Mouse (Mus musculus): ENCODE measurements around the gene Gcsam.

Gcsam gene

DNA sequence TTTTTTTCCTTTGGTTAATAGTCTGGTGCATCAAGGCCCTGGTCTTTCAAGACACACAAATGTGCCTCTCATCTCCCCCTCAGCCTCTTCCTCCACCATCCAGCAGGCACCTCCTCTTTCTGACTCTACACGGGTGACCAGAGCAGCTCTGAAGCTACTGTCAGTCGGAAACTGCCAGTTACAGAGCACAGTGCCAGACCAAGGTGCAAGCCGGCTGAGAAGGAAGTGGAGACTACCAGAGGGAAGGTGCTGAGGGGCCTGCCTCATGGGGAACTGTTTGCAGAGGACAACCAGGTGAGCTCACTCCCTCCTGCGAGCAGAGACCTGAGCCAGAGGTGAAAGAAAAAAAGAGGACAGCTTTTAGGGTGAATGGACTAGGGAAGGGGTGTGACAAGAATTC, at the start of gene Gcsam:
Gene Gcsam, plus strand, starts transcription at position 114 of the 400 bp plus-strand sequence.
- no peak for DNase-seq (ENCODE audit: low read depth, low spot score)

DNA sequence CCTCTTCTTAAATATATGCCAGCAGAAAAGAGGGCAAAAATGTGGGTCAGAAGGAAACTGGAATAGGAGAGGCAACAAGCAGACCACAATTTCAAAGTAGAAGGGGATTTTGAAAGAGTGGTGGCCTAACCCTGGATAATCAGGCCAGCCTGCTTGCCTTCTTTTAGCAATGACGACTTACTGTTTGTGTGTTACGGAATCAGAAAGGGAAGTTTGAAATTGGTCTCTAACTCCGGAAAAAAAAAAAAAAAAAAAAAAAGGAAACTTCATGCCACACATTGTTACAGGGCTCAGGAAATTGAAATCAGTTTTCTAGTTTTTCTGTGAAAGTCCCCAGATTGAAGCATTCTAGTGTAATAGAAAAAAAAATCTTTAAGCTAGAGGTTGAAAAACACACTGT, 48.4 kb upstream of the Gcsam start:
- DNase-seq (ENCODE audit: low read depth, low spot score): no peak

DNA sequence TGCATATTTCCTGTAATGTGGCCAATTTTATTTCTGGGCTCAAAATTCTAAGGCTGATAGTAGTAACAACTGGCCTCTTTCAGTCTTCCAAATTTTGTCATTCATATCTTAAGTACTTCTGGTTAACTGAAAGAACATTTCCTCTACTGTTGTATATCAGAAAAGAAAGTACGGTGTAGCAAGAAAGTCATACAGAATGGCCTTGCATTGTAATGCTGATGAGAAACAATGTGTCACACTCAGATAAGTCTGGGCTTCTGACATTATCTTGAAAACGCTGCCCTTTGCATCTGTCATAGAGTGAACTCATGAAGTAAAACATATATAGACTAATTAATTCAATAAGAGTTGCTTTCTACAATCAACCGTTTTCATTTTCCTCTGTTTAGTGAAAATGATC, 37.9 kb upstream of the Gcsam start:
- DNase-seq (ENCODE audit: low read depth, low spot score): no peak

DNA sequence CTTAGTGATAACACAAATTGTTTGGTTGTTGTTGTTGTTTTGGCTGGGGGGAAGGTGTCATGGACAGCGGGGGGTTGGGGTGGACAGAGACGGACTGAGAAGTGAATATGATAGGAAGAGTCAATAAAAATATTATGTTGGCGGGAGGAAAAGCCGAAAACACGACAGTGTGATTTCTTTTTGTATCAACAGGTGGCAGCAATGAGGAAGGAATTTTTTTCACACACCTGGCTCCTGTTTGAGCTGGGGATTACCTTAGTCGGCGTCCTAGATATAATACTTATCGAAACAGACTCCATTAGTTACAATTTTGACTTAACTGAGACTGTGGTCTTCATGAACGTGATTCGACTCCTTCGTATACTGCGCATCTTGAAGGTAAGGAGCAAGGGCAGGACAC, 30.3 kb upstream of the Gcsam start:
- no peak for DNase-seq (ENCODE audit: low read depth, low spot score)

DNA sequence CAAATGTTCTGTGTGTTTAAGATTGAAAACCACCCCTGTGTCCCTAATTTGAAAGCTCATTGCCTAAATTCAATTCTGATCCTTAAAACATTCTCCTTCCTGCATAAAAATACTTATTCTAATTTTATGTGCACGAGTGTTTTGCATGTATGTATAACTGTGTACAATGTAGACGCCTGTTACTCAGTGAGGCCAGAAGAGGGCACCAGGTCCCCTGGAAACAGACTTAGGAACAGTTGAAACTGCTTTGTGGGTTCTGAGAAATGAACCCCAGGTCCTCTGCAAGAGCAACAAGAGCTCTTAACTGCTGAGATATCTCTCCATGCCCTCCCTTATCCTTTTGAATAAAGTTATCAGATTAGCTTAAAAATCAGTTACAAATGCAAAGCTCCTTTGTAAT, 27.7 kb upstream of the Gcsam start:
- DNase-seq (ENCODE audit: low read depth, low spot score): no peak

DNA sequence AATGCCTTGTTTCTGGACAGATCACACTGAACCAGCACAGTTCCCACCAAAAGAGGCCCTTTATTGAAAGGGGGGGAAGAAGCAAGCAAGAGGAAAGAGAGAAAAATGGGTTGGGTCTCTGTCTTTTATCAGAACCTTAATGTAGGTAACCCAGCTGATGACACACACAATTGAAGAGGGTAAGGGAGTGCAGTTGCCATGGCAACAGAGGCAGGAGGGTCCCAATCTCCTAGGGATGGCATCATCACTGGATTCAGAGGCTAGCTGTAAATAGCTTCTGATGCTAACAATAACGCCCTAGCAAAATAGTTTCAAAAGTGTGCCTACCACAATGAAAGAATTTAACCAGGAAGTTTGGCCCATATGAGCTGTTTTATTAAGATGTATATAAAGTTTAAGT, 16.5 kb upstream of the Gcsam start:
- no peak for DNase-seq (ENCODE audit: low read depth, low spot score)

DNA sequence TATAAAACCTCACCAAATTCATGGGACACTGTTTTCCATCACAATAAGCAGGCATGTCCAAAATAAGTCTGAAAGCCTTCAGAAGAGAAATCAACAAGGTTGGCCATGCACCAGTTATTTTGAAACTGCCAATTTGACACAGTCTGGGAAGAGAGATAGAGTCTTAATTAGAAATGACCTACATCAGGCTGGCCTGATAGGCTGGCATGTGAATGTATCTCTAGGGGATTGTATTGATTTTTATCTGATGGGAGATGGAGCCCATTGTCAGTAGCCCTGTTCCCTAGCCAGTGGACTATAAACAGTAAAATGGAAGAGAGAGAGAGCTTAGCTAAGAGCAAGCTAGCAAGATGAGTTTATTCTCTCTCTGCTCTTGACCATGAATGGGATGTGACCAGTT, 14.7 kb upstream of the Gcsam start:
- no peak for DNase-seq (ENCODE audit: low read depth, low spot score)

DNA sequence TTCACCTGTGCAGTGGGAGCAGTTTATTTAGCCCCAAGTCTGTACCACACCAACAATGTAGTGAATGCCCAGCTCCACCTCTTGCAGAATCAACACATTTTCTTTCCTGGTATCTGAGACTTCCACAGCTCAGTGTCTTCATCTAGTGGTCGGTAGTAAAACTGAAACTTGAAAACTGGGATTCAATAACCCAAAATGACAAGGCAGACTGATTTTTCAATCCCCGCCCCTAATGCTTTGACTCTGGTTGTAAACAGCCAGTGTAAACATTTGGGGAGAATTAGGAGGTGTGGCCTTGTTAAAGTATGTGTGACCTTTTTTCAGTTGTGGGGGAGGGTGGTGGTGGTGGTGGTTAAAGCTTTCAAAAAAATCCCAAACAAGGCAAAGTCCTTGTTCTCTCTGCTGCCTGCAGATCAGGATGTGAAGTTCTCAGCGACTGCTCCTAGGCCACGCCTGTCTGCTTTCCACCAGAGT, 1.7 kb upstream of the Gcsam start:
- DNase-seq (ENCODE audit: low read depth, low spot score): no peak

DNA sequence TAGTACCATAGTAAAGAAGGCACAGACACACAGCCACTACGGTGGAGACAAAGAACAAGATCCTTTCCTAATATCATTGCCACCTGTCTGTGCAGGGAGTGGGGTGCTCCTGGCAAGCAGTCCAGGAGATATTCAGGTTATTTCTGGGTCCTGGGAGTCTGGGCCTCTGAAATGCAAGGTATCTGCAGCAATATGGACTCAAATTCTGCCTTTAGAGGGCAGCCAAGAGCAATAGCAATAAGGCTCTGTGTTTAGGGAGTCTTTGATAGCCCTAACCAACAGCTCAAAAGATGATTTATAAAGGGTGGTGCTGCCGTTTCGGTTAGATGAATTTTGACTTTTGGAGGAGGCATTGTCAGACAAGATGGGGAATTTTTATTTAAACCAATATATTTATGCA, 880 bp upstream of the Gcsam start:
- no peak for DNase-seq (ENCODE audit: low read depth, low spot score)

DNA sequence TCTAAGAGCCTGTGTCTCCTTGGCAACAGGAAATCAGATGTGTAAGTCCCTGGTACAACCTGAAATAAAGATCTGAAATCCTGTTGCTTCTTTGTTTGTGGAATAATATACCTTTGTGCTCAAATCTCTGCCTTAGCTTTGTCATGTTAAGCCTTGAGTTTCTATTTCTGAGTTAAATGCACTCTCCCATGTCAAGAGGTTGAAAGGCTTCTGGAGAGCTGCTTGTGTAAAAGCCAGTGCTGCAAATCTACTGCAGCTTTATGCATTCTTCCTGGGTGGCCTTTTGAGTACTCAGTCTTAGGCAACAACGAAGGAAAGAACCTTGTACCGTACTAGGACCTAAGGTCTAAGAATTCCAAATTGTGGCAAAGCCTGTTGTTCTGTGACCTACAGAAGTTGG, 3.1 kb downstream of the Gcsam start:
- DNase-seq (ENCODE audit: low read depth, low spot score): no peak

DNA sequence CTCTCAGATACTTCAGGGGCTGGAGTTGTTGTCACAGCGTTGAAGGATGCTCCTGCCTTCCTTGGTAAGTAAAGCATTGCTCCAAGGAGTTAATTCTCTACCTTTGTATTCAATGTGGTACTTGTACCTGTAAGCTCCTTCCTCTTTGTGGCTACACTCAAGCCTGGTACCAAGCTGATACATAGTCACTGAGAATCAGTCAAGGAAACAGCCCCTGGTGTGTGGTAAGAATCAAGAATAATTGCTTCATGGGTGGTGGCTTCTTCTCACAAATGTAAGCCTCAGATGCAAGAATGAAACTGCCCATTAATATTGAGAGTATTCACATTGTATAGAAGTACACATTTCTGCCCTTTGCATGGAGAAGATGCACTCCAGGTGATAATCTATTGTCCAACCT, 5.8 kb downstream of the Gcsam start:
- DNase-seq (ENCODE audit: low read depth, low spot score): no peak

DNA sequence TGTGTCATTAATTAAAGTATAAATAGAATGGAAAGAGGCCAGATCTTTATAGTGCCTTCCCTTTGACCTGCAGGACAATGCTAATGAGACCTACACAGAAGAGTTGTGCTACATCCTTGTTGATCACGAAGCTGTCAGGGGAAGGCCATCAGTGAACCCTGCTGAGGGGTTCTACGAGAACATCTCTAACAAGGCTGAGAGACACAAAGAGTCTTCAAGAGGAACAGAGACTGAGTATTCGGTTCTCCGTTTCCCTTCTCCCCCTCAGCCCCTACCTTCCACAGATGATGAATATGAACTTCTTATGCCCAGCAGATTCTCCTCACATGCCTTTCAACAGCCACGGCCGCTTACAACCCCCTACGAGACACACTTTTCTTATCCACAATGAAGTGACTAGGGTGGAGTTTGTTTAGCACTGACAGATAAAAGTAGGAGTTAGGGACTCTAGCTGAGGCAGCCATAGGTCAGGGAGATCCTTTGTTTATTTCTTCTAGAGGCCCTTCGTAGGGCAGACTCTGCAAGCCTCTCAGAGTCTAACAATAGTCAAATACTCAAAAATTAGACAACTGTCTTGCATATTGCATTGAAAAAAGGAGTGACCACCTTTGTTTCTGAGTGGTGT, 9.7 kb downstream of the Gcsam start:
- DNase-seq (ENCODE audit: low read depth, low spot score): no peak

DNA sequence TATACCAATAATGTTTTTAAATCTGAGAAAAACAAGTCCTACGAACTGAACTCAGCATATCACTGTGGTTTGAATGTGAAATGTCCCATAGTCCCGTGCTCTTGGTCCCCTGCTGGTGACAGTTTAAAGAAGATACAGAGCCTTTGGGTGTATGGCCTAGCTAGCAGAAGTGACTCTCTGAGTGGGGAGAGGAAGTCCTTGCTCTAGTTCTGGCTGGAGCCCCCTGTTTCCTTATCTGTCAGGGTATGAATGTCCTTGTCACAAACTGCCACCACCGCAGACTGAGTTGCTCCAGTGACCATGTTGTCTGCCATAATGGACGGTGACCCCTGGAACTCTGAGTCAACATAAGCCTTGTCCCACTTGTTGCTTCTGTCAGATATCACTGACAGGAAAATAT, 13.1 kb downstream of the Gcsam start:
- no peak for DNase-seq (ENCODE audit: low read depth, low spot score)

DNA sequence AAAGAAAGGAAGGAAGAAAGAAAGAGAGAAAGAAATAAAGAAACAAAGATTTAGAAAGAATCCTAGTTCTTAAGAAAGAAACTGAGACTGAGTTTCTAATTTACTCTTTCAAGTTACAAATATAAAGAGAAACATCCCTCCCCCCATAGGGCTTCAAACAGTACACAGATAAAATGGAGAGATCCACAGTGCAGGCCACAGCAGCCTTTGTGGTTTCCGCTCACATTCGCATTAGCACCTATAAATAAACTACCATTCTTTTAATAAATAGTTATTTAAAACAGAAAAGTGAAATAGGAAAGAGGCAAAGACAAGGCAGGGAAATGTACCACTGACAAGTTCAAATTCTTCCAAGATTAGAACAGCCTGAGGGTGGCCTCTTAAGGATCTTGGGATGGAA, 14.6 kb downstream of the Gcsam start:
- no peak for DNase-seq (ENCODE audit: low read depth, low spot score)

DNA sequence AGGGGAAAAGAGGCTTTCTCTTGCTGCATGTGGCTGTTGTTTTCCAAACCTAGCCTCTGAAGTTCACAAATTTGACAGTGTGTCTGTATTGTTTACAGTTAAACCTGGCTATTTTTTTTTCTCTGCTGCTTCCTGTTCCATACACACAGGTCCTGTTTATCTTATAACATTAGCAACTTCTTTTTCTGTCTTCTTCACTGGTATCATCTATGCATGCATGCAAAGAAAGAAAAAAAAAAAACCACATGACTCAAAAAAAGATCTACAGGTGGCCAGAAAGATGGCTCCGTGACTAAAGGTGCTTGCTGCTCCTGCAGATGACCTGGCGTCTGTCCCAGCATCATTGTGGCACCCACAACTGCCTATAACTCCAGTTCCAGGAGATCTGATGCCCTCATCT, 15.2 kb downstream of the Gcsam start:
- no peak for DNase-seq (ENCODE audit: low read depth, low spot score)

DNA sequence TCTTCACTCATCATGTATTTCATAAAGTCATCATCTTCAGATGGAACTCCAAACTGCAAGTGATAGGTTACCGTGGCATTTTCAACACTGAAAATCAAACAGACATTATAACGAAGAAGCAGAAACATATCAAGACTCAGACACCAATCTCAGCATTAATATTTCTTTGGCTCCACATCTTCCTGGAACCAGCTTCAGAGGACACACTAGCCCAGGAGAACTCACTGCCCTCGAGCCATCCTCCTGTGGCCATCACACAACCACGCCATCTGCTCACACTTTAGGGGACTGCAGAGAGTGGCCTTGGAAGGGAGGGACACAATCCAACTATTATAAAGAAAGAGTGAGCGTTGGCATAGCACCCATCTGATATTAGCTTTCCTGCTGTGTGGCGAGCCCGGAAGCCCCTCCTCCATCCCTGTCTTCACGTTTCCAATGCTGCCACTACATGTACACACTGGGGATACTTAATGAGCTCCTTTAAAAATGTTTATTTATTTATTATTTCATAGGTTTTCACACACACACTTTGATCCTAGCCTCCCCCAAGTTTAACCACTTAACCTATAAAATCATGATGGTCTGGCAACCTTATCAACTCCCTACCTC, 19.4 kb downstream of the Gcsam start:
- no peak for DNase-seq (ENCODE audit: low read depth, low spot score)

DNA sequence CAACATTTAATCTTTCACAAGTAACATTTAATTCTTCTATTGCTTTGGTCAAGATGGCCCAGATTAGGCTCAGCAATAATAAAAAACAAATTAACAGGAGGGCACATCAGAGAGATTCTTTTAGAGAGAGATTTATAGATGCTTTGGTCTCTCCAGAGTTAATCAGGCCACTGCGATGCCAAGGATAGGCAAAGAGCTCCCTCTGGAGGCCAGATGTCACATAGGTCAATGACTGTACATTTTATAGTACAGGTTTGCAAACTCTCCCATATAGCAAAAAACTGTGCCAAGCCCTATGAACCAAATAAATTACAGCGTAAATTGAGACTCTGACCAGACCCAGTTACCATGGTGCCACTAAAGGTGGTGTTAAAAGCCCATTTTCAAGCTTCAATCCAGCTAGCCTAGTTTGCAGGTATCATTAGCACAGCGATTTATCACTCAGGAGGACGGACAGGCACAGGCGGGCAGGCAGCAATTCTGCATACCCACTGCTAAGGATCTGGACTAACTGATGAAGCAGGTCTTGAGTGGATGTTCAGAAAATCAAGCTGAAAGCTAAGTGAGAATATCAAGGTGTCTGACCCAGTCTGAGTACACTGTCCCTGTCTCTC, 20.3 kb downstream of the Gcsam start:
- DNase-seq (ENCODE audit: low read depth, low spot score): peak; percentile 48

DNA sequence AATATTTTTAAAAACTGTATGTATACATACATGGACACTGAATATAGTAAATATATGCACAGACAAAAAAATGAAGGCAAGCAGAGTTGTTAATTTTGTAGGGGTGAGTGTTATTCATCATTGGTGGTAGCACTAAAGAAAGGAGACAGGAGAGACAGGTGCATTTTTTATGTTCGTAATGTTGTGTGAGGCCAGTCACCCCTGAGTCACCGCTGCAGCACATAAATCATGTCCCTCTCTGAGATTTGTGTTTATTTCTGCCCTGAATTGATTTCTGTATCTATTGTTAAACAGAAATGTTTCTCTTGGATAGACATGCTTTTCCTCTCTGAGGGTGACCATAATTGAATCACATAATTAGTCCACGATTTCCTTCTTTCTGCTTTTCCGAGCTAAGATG, 22.2 kb downstream of the Gcsam start:
- DNase-seq (ENCODE audit: low read depth, low spot score): no peak

DNA sequence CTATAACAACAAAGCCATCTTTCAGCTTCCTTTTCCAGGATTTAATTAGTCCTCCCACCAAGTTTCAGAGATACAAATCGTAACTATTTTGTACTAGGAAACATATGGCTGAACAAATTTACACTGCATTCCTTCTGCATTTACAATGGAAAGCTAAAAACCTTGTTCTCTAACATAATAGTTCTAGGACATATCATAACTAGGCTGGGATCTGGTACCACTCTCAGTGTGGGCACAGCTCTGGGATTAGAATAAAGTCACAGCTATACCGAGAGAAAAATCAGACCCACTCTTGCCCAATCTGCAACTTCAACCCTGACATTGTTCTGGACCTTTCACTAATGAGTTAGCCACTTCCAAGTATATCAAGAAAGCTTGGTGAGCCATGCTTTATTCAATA, 25.6 kb downstream of the Gcsam start:
- DNase-seq (ENCODE audit: low read depth, low spot score): no peak

DNA sequence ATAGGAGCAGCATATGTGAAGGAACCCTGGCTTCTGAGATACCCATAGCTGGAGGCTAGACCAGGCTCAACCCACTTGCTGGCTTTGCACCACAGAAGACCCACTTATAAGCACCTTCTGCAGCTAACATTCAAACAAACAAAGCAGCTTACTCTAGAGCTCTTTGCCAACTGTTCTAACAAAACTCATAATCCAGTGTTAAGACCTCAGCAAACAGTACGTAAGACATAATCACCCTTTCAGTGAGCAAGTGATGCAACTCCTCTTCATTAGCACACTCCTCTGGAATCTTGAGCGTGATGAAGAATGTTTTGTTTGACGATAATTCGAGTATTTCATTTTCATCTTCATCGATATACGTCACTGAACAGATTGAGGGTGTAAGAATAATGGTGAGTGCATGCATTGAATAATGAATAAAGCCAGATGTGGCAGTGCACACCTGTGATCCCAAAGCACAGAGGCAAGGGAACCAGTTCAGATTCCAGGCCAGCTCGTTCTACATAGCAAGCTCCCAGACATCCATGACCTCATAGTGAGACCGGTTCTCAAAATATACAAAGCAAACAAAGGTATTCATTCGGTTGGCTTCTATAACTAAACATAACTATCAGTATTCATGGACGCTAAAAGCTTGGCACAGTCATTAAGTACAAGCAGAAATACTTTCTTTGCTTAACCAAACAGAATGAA, 30.0 kb downstream of the Gcsam start:
- DNase-seq (ENCODE audit: low read depth, low spot score): no peak

DNA sequence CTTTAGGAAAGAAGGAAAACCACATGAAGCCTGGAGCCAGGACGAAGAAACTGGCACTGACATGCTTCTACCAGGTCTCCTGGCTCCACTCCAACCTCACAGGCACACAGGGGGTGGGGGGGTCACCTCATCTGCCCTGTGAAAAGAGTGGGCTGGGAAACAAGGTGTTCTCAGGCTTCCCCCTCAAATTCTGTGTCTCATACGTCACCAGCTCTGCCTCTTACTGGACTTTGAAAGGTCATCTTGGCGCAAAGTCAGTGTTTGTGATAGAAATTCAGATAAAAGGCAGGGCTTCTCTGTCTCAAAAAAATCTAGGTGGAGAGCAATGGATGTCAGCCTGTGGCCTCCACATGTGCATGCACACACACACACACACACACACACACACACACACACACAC, 31.1 kb downstream of the Gcsam start:
- no peak for DNase-seq (ENCODE audit: low read depth, low spot score)

DNA sequence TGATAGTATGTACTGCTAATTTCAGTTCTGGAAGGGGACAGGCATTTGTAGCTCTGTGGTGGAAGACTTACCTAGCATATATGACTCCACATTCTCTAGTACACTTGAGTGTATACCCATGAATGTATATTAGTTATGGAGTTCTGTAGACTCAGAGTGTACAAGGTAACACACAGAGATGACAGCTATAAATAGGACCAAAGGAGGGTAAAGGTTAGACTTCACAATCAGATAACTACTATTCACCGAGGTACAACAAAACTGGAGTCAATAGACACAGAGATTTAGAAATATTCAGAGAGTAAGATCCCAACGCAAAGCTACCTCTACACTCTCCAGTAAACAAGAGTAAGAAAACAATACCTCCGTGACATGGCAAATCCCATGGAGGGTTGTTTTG, 33.8 kb downstream of the Gcsam start:
- no peak for DNase-seq (ENCODE audit: low read depth, low spot score)

DNA sequence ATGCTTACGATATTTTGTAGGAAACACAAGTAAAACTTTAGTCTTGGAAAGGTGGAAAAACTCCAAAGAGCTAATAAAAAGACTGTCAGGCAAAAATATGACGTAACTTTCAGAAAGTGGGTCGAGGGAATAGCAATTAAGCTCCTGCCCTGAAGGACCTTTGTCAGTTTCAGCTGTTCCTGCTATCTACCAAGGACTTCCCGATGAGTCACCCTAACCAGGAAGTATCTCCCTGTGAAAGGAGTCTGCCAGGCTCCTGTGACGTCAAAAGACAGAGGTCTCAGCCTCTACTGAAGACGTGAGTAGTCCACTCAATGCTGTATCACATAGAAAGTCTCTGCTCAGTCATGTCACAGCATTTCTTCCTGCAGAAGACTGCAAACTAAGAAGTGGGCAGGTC, 34.2 kb downstream of the Gcsam start:
- DNase-seq (ENCODE audit: low read depth, low spot score): no peak
